Mouse (Mus musculus): ENCODE measurements around the gene Vps13d. TPM values are rescaled to one million over a fixed set of nuclear protein-coding genes. Genes with fewer than 3 reads are reported as not detected.

Vps13d gene
- polyA plus RNA-seq, 1 experiment from 2014 or later, result 3.5 TPM

- peaks cover 22% of the 10 kb centered on the region for H3K36me3 ChIP-seq (replicated peaks)
- 70% methylated on average over 4 of the region's 4 CpGs for WGBS (ENCODE audit: insufficient replicate concordance)
- H3K27ac ChIP-seq (replicated peaks), result no peak overlapping the region
- no peaks in the 10 kb centered on the region for H3K9me3 ChIP-seq (replicated peaks)
- no peak overlapping the region for H3K9ac ChIP-seq
- no peak overlapping the region for H3K4me2 ChIP-seq
- H3K4me1 ChIP-seq (replicated peaks), result peaks cover 26% of the 10 kb centered on the region
- H3K27me3 ChIP-seq, result no peaks in the 10 kb centered on the region
- no peak for ATAC-seq (ENCODE audit: insufficient read depth)
- no peak overlapping the region for H3K4me3 ChIP-seq (replicated peaks)
Measured at GRCm38 (mm10) chr4:145224613-145225012, 29.8 kb upstream of the Vps13d start.

- Histone ChIP-seq H3K36me3 (replicated peaks) (peaks cover 30% of the 10 kb centered on the region), H3K9me3 (replicated peaks) (no peaks in the 10 kb centered on the region), H3K9ac (no peak overlapping the region), H3K27me3 (no peaks in the 10 kb centered on the region), H3K4me2 (peak overlapping the region; percentile 36), H3K4me1 (replicated peaks) (peaks cover 30% of the 10 kb centered on the region), H3K4me3 (replicated peaks) (no peak overlapping the region), H3K27ac (replicated peaks) (peak overlapping the region; percentile 70)
- peak; percentile 89 for ATAC-seq (ENCODE audit: insufficient read depth)
- 20% methylated on average over 8 of the region's 8 CpGs for WGBS (ENCODE audit: insufficient replicate concordance)
Measured at GRCm38 (mm10) chr4:145222064-145222463, 27.3 kb upstream of the Vps13d start.

- no peaks in the 10 kb centered on the region for H3K9me3 ChIP-seq (replicated peaks)
- WGBS (ENCODE audit: insufficient replicate concordance), result 44% methylated on average over 2 of the region's 2 CpGs
- peaks cover 31% of the 10 kb centered on the region for H3K36me3 ChIP-seq (replicated peaks)
- H3K27ac ChIP-seq (replicated peaks), result peak overlapping the region; percentile 70
- no peak overlapping the region for H3K4me2 ChIP-seq
- peaks cover 30% of the 10 kb centered on the region for H3K4me1 ChIP-seq (replicated peaks)
- no peaks in the 10 kb centered on the region for H3K27me3 ChIP-seq
- no peak overlapping the region for H3K4me3 ChIP-seq (replicated peaks)
- H3K9ac ChIP-seq, result no peak overlapping the region
- ATAC-seq (ENCODE audit: insufficient read depth), result no peak
Measured at GRCm38 (mm10) chr4:145221379-145221778, 26.6 kb upstream of the Vps13d start.

- Histone ChIP-seq H3K4me1 (replicated peaks) (peaks cover 30% of the 10 kb centered on the region), H3K27me3 (no peaks in the 10 kb centered on the region), H3K9ac (no peak overlapping the region), H3K4me3 (replicated peaks) (no peak overlapping the region), H3K4me2 (no peak overlapping the region), H3K27ac (replicated peaks) (no peak overlapping the region; the same call in 1 of the 2 replicates), H3K9me3 (replicated peaks) (no peaks in the 10 kb centered on the region), H3K36me3 (replicated peaks) (peaks cover 31% of the 10 kb centered on the region)
- 77% methylated on average over 1 of the region's 1 CpGs for WGBS (ENCODE audit: insufficient replicate concordance)
- no peak for ATAC-seq (ENCODE audit: insufficient read depth)
Measured at GRCm38 (mm10) chr4:145220001-145220400, 25.2 kb upstream of the Vps13d start.

- ATAC-seq (ENCODE audit: insufficient read depth), result peak; percentile 42
Measured at GRCm38 (mm10) chr4:145219240-145219985, 24.6 kb upstream of the Vps13d start.

GRCm38 (mm10) chr4:145217837-145218236 lies 23.0 kb upstream of the Vps13d start:
- 68% methylated on average over 5 of the region's 5 CpGs for WGBS (ENCODE audit: insufficient replicate concordance)
- no peak overlapping the region for H3K4me3 ChIP-seq (replicated peaks)
- H3K4me2 ChIP-seq, result no peak overlapping the region
- H3K9ac ChIP-seq, result no peak overlapping the region
- H3K27ac ChIP-seq (replicated peaks), result no peak overlapping the region
- ATAC-seq (ENCODE audit: insufficient read depth), result no peak
- no peaks in the 10 kb centered on the region for H3K9me3 ChIP-seq (replicated peaks)
- no peaks in the 10 kb centered on the region for H3K27me3 ChIP-seq
- H3K4me1 ChIP-seq (replicated peaks), result peaks cover 32% of the 10 kb centered on the region
- H3K36me3 ChIP-seq (replicated peaks), result peaks cover 17% of the 10 kb centered on the region

More at GRCm38 (mm10) chr4:145219240-145219985, 24.6 kb upstream of the Vps13d start:
- H3K36me3 ChIP-seq (replicated peaks), result peaks cover 28% of the 10 kb centered on the region
- peak overlapping the region; percentile 64 for H3K27ac ChIP-seq (replicated peaks)
- peaks cover 30% of the 10 kb centered on the region for H3K4me1 ChIP-seq (replicated peaks)
- H3K4me3 ChIP-seq (replicated peaks), result no peak overlapping the region
- H3K9ac ChIP-seq, result no peak overlapping the region
- H3K9me3 ChIP-seq (replicated peaks), result no peaks in the 10 kb centered on the region
- H3K27me3 ChIP-seq, result no peaks in the 10 kb centered on the region
- H3K4me2 ChIP-seq, result no peak overlapping the region
- WGBS (ENCODE audit: insufficient replicate concordance), result 48% methylated on average over 15 of the region's 15 CpGs

- H3K4me1 ChIP-seq (replicated peaks), result peaks cover 24% of the 10 kb centered on the region
- H3K9me3 ChIP-seq (replicated peaks), result no peaks in the 10 kb centered on the region
- no peaks in the 10 kb centered on the region for H3K27me3 ChIP-seq
- ATAC-seq (ENCODE audit: insufficient read depth), result no peak
- no peak overlapping the region for H3K9ac ChIP-seq
- no peak overlapping the region for H3K27ac ChIP-seq (replicated peaks)
- H3K36me3 ChIP-seq (replicated peaks), result peaks cover 9% of the 10 kb centered on the region
- H3K4me3 ChIP-seq (replicated peaks), result no peak overlapping the region
- 63% methylated on average over 6 of the region's 6 CpGs for WGBS (ENCODE audit: insufficient replicate concordance)
- H3K4me2 ChIP-seq, result no peak overlapping the region
Measured at GRCm38 (mm10) chr4:145217046-145217445, 22.2 kb upstream of the Vps13d start.

- peaks cover 14% of the 10 kb centered on the region for H3K4me1 ChIP-seq (replicated peaks)
- H3K9ac ChIP-seq, result no peak overlapping the region
- no peak for ATAC-seq (ENCODE audit: insufficient read depth)
- H3K27me3 ChIP-seq, result no peaks in the 10 kb centered on the region
- peaks cover 9% of the 10 kb centered on the region for H3K36me3 ChIP-seq (replicated peaks)
- H3K4me3 ChIP-seq (replicated peaks), result no peak overlapping the region
- 57% methylated on average over 2 of the region's 2 CpGs for WGBS (ENCODE audit: insufficient replicate concordance)
- H3K27ac ChIP-seq (replicated peaks), result no peak overlapping the region
- no peak overlapping the region for H3K4me2 ChIP-seq
- H3K9me3 ChIP-seq (replicated peaks), result no peaks in the 10 kb centered on the region
Measured at GRCm38 (mm10) chr4:145215396-145215795, 20.6 kb upstream of the Vps13d start.

GRCm38 (mm10) chr4:145214786-145215174 lies 20.0 kb upstream of the Vps13d start:
- no peaks in the 10 kb centered on the region for H3K9me3 ChIP-seq (replicated peaks)
- no peak overlapping the region for H3K4me3 ChIP-seq (replicated peaks)
- H3K27ac ChIP-seq (replicated peaks), result no peak overlapping the region
- no peak overlapping the region for H3K4me2 ChIP-seq
- peaks cover 9% of the 10 kb centered on the region for H3K36me3 ChIP-seq (replicated peaks)
- ATAC-seq (ENCODE audit: insufficient read depth), result no peak
- H3K9ac ChIP-seq, result no peak overlapping the region
- 44% methylated on average over 6 of the region's 6 CpGs for WGBS (ENCODE audit: insufficient replicate concordance)
- no peaks in the 10 kb centered on the region for H3K27me3 ChIP-seq
- H3K4me1 ChIP-seq (replicated peaks), result peaks cover 13% of the 10 kb centered on the region

- Histone ChIP-seq H3K4me1 (replicated peaks) (peaks cover 8% of the 10 kb centered on the region), H3K9me3 (replicated peaks) (no peaks in the 10 kb centered on the region), H3K4me3 (replicated peaks) (no peak overlapping the region), H3K9ac (no peak overlapping the region), H3K27ac (replicated peaks) (no peak overlapping the region), H3K4me2 (no peak overlapping the region), H3K27me3 (no peaks in the 10 kb centered on the region), H3K36me3 (replicated peaks) (peaks cover 9% of the 10 kb centered on the region)
- ATAC-seq (ENCODE audit: insufficient read depth), result peak; percentile 58; the same call in 1 of the 2 replicates
- 32% methylated on average over 8 of the region's 8 CpGs for WGBS (ENCODE audit: insufficient replicate concordance)
Measured at GRCm38 (mm10) chr4:145213999-145214785, 19.4 kb upstream of the Vps13d start.

GRCm38 (mm10) chr4:145211076-145211475 lies 16.3 kb upstream of the Vps13d start:
- H3K27ac ChIP-seq (replicated peaks), result no peak overlapping the region
- no peak overlapping the region for H3K4me2 ChIP-seq
- peaks cover 21% of the 10 kb centered on the region for H3K4me1 ChIP-seq (replicated peaks)
- H3K36me3 ChIP-seq (replicated peaks), result no peaks in the 10 kb centered on the region
- no peak overlapping the region for H3K9ac ChIP-seq
- H3K27me3 ChIP-seq, result no peaks in the 10 kb centered on the region
- ATAC-seq (ENCODE audit: insufficient read depth), result no peak
- no peaks in the 10 kb centered on the region for H3K9me3 ChIP-seq (replicated peaks)
- no peak overlapping the region for H3K4me3 ChIP-seq (replicated peaks)
- 24% methylated on average over 2 of the region's 2 CpGs for WGBS (ENCODE audit: insufficient replicate concordance)

Data from liver, embryonic 15.5 days (tissue).